ENCODE assay signal across 1 mouse cellular context in the genomic region with DNA sequence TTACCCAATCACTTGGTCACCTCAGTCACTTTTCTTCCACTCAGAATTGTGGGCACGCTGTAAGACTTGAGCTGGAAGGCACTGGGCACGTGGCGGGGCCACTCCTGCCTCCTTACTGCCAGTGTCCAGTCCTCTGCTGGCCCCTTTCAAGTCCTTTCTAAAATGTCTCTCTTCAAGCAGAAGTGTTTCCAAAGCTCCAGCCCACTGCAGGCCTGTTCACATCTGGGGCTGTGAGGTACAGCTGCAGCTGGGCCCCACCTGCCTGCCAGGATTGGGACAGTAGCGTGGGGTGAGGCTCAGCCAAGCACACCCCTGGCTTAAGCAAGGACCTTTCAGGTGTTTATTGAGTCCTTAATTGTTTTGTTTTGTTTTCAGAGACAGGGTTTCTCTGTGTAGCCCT.
TF ChIP-seq lines count a peak whose summit lies in the region.

No protein-coding gene starts in this region.

TF ChIP-seq in ES-E14, 5 proteins besides CTCF, POLR2A, EP300 and RAD21 (continued from another document):
- TF ChIP-seq CHD2 (IDR thresholded peaks at IDR 0.05; ENCODE audit: low read depth, low read length) (no peak), ZNF384 (IDR thresholded peaks at IDR 0.05; ENCODE audit: low read depth, low read length) (no peak)
